Mouse (Mus musculus) embryonic facial prominence, embryonic 14.5 days (tissue): ENCODE results near the gene Zfhx3. TPM values are rescaled to one million over a fixed set of nuclear protein-coding genes. Genes with fewer than 3 reads are reported as not detected.

Experiments used
- ATAC-seq: fragments of 200-750 bp; cut with Nextera tagmentation; 2 replicates; pipeline ENCODE4 v1.8.0; 2017; ENCODE audit warnings: low read depth, moderate number of reproducible peaks, moderate TSS enrichment
- DNase-seq: peaks from one replicate; pipeline ENCODE4 v3.0.0-alpha.2; 2015; ENCODE audit warnings: low spot score
- H3K27ac ChIP-seq: fragments of 300-500 bp; sonication (generic); replicated peaks from 2 replicates; pipeline ENCODE4 v1.5.1; 2014; ENCODE audit warnings: low read depth, mild to moderate bottlenecking, low read length, moderate library complexity
- H3K27me3 ChIP-seq: fragments of 300-500 bp; sonication (generic); replicated peaks from 2 replicates; pipeline ENCODE4 v1.6.1; 2014; ENCODE audit warnings: low read length; ENCODE audit not compliant: control insufficient read depth, insufficient read depth
- H3K36me3 ChIP-seq: fragments of 300-500 bp; sonication (generic); 2 replicates; pipeline ENCODE4 v1.6.1; 2014; ENCODE audit warnings: low read length, mixed read lengths; ENCODE audit not compliant: control insufficient read depth, insufficient read depth
- H3K4me1 ChIP-seq: fragments of 300-500 bp; sonication (generic); 2 replicates; pipeline ENCODE4 v1.6.1; 2014; ENCODE audit warnings: antibody characterized with exemption, low read length; ENCODE audit not compliant: control insufficient read depth, insufficient read depth
- H3K4me2 ChIP-seq: fragments of 300-500 bp; sonication (generic); 2 replicates; pipeline ENCODE4 v1.6.1; 2014; ENCODE audit warnings: low read depth, mild to moderate bottlenecking, low read length, moderate library complexity, mixed read lengths
- H3K4me3 ChIP-seq: fragments of 300-500 bp; sonication (generic); 2 replicates; pipeline ENCODE4 v1.5.1; 2014; ENCODE audit warnings: low read depth, mild to moderate bottlenecking, low read length
- H3K9ac ChIP-seq: fragments of 300-500 bp; sonication (generic); 2 replicates; pipeline ENCODE4 v1.6.1; 2014; ENCODE audit warnings: low read depth, mild to moderate bottlenecking, low read length, moderate library complexity, mixed read lengths
- H3K9me3 ChIP-seq: fragments of 300-500 bp; sonication (generic); 2 replicates; pipeline ENCODE4 v1.6.1; 2016; ENCODE audit warnings: low read length; ENCODE audit not compliant: control insufficient read depth
- WGBS: fragments of 180-500 bp; shearing (Covaris S2); extraction: QIAGEN DNeasy Blood & Tissue Kit; methylation state at CpG from one replicate; pipeline ENCODE4 v1.1.7; 2014; 5-methylcytosine and 5-hydroxymethylcytosine counted together
- polyA plus RNA-seq: library from polyadenylated mRNA; unstranded; fragments of >200 nt; fragmentation: Nextera tagmentation; extraction: Ambion mirVana; gene quantifications from 2 replicates; pipeline ENCODE4 v1.2.1, GENCODE M21; 2014

The Zfhx3 gene
- polyA plus RNA-seq, 1 experiment from 2014 or later: 14.2 TPM

DNA sequence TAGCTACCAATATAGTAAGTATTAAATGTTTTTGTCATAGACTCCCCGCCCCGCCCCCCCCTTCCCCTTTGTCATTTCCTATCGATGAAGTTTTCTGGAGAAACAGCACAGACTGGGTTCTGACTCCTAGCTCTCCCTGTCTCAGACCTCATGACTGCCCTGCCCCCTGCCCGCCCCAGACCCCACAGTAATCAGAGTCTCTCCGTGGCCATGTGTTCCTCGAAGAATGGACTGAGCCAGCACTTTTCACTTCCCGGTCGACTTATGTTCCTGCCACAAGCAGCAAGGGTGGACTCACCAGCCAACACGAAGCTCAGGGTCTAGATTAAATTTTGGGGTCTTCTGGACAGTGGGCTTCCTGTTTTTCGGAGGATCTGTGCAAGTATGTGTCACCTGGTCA, 840.7 kb downstream of the Zfhx3 start:
- no peak for DNase-seq
- no peaks in the 10 kb centered on the region for H3K36me3 ChIP-seq
- peaks cover 11% of the 10 kb centered on the region for H3K4me1 ChIP-seq
- H3K9me3 ChIP-seq: no peaks in the 10 kb centered on the region
- H3K27me3 ChIP-seq: no peaks in the 10 kb centered on the region
- H3K27ac ChIP-seq: no peak overlapping the region
- no peak for ATAC-seq
- H3K9ac ChIP-seq: no peak overlapping the region
- no peak overlapping the region for H3K4me2 ChIP-seq
- H3K4me3 ChIP-seq: no peak overlapping the region
- 52% methylated on average over 10 of the region's 10 CpGs for WGBS

GRCm38 (mm10) chr8:108788156-108788761, 845.8 kb downstream of the Zfhx3 start:
- H3K9ac ChIP-seq: no peak overlapping the region
- peaks cover 19% of the 10 kb centered on the region for H3K4me1 ChIP-seq
- 0 out of 2 replicates have a peak overlapping the region, but pooled peaks have one; percentile 13 for H3K27ac ChIP-seq
- ATAC-seq: no peak; the same call in 1 of the 2 replicates
- no peak overlapping the region for H3K4me3 ChIP-seq
- no peaks in the 10 kb centered on the region for H3K27me3 ChIP-seq
- H3K9me3 ChIP-seq: peaks cover 10% of the 10 kb centered on the region
- H3K4me2 ChIP-seq: no peak overlapping the region
- H3K36me3 ChIP-seq: peaks cover 17% of the 10 kb centered on the region
- WGBS: 19% methylated on average over 6 of the region's 6 CpGs
- DNase-seq: no peak

DNA sequence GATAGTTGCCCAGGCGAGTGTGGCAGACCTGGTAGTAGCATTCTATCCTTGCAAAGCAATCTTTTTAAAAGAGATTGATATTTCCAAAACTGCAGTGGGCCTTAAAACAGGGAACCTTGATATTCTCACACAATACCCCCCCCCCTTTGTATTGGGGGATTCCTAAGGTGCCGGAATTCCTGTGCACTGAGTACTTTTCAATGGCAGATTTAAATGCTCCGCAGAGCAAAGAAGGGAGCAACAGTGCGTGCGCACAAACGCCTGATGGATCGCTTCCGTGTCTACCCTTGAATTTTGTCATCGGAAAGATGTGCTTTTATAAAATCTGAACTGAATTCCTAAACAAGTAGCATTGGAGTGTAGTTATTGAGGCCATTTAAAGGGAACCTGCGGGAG, 846.3 kb downstream of the Zfhx3 start:
- Histone ChIP-seq H3K9ac (peak overlapping the region; percentile 34; the same call in 1 of the 2 replicates), H3K9me3 (peaks cover 10% of the 10 kb centered on the region), H3K27ac (no peak overlapping the region; the same call in 1 of the 2 replicates), H3K4me3 (no peak overlapping the region), H3K4me1 (peaks cover 19% of the 10 kb centered on the region), H3K4me2 (no peak overlapping the region), H3K27me3 (no peaks in the 10 kb centered on the region), H3K36me3 (peaks cover 22% of the 10 kb centered on the region)
- WGBS: 43% methylated on average over 10 of the region's 10 CpGs
- DNase-seq (no peak), ATAC-seq (no peak)

GRCm38 (mm10) chr8:108790559-108791293, 848.3 kb downstream of the Zfhx3 start:
- H3K4me3 ChIP-seq: no peak overlapping the region
- DNase-seq (peak; percentile 79), ATAC-seq (peak; percentile 58)
- no peak overlapping the region for H3K4me2 ChIP-seq
- H3K36me3 ChIP-seq: peaks cover 42% of the 10 kb centered on the region
- no peak overlapping the region for H3K9ac ChIP-seq
- peaks cover 24% of the 10 kb centered on the region for H3K9me3 ChIP-seq
- H3K27me3 ChIP-seq: no peaks in the 10 kb centered on the region
- WGBS: 53% methylated on average over 14 of the region's 14 CpGs
- peaks cover 19% of the 10 kb centered on the region for H3K4me1 ChIP-seq
- no peak overlapping the region for H3K27ac ChIP-seq

DNA sequence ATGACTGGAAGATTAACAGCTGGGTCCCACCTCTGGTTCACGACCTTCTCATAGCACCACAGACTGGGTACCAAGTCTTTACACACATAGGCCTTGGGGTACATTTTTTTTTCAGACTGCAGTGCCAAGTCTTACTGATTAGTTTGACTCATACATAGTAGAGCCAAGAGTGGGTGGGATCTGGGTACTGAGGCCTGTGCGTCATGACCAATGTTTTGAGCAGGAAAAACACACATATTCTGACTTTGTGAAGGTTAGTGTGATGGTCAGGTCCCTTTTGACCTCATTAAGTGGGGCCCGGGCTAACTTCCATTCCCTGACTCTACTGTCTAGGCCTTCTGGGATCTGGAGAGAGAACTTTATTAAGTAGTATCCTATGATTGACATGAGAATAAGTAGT, 853.6 kb downstream of the Zfhx3 start:
- no peak overlapping the region for H3K4me3 ChIP-seq
- H3K9me3 ChIP-seq: peaks cover 25% of the 10 kb centered on the region
- peaks cover 65% of the 10 kb centered on the region for H3K36me3 ChIP-seq
- no peak overlapping the region for H3K27ac ChIP-seq
- DNase-seq (no peak), ATAC-seq (no peak)
- no peak overlapping the region for H3K9ac ChIP-seq
- H3K4me2 ChIP-seq: no peak overlapping the region
- H3K27me3 ChIP-seq: no peaks in the 10 kb centered on the region
- H3K4me1 ChIP-seq: peaks cover 11% of the 10 kb centered on the region; the same call in 1 of the 2 replicates
- WGBS: 91% methylated on average over 3 of the region's 3 CpGs

GRCm38 (mm10) chr8:108796882-108797281, 854.4 kb downstream of the Zfhx3 start:
- Histone ChIP-seq H3K9me3 (peaks cover 24% of the 10 kb centered on the region), H3K9ac (no peak overlapping the region), H3K4me2 (no peak overlapping the region), H3K4me3 (no peak overlapping the region), H3K36me3 (peaks cover 69% of the 10 kb centered on the region), H3K27ac (no peak overlapping the region), H3K27me3 (no peaks in the 10 kb centered on the region), H3K4me1 (peaks cover 11% of the 10 kb centered on the region; the same call in 1 of the 2 replicates)
- no peak for DNase-seq
- no peak for ATAC-seq
- WGBS: 88% methylated on average over 3 of the region's 3 CpGs

- ATAC-seq (peak; percentile 83), DNase-seq (peak; percentile 93)
- peaks cover 11% of the 10 kb centered on the region; the same call in 1 of the 2 replicates for H3K4me1 ChIP-seq
- WGBS: 44% methylated on average over 12 of the region's 12 CpGs
- no peak overlapping the region for H3K4me3 ChIP-seq
- H3K4me2 ChIP-seq: 0 out of 2 replicates have a peak overlapping the region, but pooled peaks have one; percentile 1
- H3K9ac ChIP-seq: no peak overlapping the region
- no peaks in the 10 kb centered on the region for H3K27me3 ChIP-seq
- H3K27ac ChIP-seq: 0 out of 2 replicates have a peak overlapping the region, but pooled peaks have one; percentile 19
- peaks cover 15% of the 10 kb centered on the region; the same call in 1 of the 2 replicates for H3K9me3 ChIP-seq
- peaks cover 69% of the 10 kb centered on the region for H3K36me3 ChIP-seq
These were observed 855.6 kb downstream of the Zfhx3 start for GRCm38 (mm10) chr8:108798012-108798411.

DNA sequence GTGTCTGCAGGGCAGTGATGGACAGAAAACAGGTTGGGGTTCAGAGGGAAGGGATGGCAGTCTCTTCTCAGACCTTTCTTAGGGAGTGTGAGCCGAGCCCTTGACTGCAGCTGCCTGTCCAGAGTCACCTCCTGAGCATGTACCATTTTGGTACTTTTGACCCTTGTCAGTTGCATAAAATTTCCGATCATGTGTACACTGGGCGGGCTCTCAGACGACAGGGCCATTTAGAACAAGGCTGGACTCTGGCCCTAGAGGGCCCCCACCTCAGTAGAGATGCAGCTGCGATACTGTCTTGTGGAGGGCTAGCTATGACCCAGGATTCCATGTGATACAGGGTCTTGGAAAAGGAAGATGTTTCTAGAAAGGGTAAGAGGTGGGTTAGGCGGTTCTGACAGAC, 856.8 kb downstream of the Zfhx3 start:
- peaks cover 66% of the 10 kb centered on the region for H3K36me3 ChIP-seq
- no peak for ATAC-seq

More for the DNA sequence above, 856.8 kb downstream of the Zfhx3 start:
- peaks cover 14% of the 10 kb centered on the region; the same call in 1 of the 2 replicates for H3K4me1 ChIP-seq
- 92% methylated on average over 6 of the region's 6 CpGs for WGBS
- H3K9me3 ChIP-seq: peaks cover 14% of the 10 kb centered on the region; the same call in 1 of the 2 replicates
- H3K27me3 ChIP-seq: no peaks in the 10 kb centered on the region
- no peak overlapping the region for H3K27ac ChIP-seq
- no peak for DNase-seq
- no peak overlapping the region for H3K4me3 ChIP-seq
- H3K4me2 ChIP-seq: no peak overlapping the region
- no peak overlapping the region for H3K9ac ChIP-seq
